Mouse (Mus musculus): ENCODE data around the gene Krt90.
"Not testable (repeated sequence)": the region's sequence is repeated elsewhere in the genome, so short reads cannot be mapped to it uniquely, and the experiment has no call there.

The Krt90 gene

DNA sequence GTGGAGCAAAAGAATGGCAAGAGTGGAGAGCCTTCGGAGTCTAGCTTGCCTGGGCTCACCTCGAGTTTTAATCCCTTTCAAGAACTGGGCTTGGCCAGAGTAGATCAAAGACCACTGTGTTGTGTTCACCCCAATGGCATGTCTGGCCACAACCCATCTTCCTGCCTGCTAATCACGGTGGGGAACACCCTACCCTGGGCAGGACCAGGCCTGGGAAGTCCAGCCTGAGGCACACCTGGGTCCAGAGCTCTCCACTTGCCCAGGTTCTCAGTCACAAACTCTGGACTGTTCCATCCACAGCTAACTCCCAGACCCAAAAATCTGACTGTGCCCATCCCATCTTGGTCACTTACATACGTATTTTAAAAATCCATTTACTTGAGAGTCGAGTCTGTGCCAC lies at the start of gene Krt90:
Gene Krt90, minus strand, starts transcription at position 101 of the 400 bp plus-strand sequence.
- no peak for DNase-seq (ENCODE audit: low spot score)

DNA sequence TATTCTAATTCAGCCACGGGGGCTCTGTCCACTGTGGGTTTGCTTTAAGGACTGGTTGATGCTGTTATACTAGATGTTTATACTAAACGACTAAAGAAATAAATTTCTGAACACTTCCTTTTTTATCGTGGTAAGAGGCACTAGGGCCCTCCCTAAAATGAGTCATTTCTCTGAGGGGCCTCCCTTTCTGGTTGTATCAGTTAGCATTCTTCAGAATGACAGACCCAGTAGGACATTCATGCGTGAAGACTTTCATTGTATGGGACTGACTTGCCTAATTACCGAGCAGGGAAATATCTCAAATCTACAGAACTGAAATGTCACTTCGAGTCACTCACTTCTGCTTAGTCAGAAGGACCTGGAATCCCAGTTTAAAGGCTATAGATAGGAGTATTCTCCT lies 36.4 kb upstream of the Krt90 start:
- DNase-seq (ENCODE audit: low spot score): no peak

DNA sequence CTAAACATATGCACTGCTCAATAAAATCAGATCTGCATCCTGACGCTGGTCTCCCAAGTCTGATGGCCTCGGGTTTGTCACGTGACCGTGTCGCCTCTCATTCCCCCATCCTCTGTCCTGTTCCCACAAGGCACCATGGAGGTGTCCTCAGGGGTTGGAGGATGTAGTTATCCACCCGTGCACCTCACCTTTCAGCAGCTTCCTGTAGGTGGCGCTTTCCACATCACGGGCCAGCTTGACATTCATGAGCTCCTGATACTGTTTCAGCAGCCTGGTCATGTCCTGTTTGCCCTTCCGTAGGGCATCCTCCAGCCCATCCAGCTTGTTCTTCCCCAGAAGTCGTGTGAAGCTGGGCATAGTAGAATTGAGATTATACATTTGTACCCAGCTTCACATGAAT lies 25.5 kb upstream of the Krt90 start:
- DNase-seq (ENCODE audit: low spot score): no peak

DNA sequence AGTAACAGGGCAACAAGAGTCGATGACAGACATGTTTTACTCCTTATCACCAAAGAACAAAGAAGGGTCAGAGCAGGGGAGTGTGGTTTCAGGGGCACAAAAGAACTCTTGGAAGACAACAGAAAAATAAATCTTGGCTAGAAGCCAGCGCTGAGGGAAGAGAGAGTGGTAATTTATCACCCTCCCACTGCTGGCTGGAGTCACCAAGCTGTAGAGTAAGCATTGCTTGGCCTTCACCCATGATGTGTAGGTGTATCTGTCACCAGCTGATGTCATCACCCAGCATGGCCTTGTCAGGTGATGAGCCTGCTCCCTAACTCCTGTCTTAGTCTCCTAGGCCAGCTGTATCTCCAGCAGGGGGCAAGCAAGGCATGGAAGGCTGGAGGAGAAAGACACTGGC lies 21.7 kb upstream of the Krt90 start:
- DNase-seq (ENCODE audit: low spot score): no peak

DNA sequence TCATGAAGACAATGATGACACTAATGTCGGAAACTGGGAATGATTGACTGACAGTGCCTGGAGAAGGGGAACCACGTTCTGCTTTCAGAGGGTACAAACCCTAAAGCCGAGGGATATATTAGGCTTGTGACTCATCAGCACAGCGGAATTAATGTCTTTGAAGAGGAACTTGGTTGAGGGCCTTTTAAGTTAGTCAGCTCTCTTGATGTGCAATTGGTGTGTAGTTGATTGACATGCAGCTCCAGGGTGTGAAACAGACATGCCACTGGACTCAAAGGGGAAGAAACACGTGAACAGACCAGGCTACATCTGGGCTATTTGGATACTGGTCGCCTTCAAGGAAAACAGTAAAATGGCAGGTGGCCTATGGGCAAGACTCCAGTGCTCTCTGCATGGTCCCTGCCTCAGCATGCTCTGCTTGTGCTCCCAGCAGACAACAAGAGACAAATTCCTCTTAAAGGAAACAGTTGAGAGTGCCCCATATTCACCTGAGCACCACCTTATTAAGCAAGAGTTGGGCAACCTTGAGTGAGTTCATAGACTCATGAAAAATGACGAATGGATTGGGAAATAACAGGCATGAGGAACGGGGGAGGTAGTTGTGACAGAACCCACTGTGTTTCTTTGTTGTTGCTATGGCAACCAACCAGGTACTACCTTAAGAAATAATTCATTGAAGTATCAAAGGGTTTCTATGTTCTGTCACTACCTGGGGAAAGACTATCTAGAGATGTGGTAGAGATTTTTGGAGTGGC lies 20.6 kb upstream of the Krt90 start:
- no peak for DNase-seq (ENCODE audit: low spot score)

DNA sequence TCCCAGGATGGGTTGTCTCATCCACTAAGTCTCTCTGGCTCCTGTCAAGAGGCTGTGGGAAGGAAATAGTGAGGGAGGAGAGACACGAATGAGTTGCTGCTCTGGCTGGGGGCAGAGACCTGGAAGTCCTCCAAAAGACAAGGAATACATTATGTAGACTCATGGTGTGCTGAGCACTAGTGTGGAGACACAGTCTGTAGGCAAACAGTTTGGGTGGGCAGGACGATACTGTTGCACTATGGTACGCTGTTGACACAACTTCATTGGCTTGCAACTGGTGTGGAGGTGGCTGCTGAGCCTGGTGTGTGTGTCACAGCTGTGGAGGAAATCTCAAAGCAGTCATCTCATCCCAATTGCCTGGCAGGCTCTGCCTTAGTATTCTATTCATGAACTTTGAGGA lies 19.0 kb upstream of the Krt90 start:
- DNase-seq (ENCODE audit: low spot score): no peak

DNA sequence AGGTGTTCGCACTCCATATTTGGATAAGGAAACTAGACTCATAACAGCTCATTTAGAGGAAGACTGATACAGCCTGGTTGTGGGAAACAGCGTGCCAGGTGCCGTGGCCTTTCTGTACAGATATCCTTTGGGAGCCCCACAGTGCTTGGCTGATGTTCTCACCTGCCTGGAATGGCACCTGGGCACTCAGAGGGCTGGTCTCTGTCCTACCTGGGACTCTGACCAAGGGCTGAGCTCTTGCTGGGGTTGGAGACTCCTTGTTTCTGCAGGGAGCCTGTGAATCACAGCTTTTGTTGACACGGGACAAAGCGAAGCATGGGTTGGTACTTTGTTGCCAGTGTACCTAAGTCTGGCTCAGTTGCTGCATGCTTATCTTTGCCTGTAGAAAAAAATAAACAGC lies 12.8 kb upstream of the Krt90 start:
- no peak for DNase-seq (ENCODE audit: low spot score)

DNA sequence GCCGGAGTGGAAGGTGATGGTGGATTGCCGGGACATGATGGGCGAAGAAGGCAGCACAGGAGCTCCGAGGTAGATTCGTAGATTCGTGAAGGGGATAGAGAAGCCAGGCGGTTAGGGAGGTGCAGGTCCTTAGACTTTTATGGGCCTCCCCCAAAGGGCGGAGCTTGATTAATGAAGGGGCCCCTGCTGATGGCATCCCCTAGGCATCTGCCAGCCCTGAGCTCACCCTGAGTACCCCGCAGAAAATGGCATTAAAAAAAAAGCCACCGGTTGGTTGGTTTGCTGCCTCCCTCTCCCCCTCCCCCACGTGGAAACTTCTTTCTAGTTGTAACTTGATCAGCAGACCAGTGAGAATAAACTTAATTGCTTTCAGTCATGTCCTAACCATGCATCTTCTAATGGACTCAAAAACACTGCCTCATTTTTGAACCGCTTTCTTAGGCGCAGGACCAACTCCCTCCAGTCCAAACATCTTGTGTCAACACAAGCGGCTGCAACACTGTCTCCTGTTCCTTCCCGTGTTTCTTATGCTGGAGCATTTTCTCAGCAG lies 11.1 kb upstream of the Krt90 start, which contains the start of gene Krt75:
Gene Krt75, minus strand, starts transcription at position 109 of the 550 bp plus-strand sequence.
- no peak for DNase-seq (ENCODE audit: low spot score)

DNA sequence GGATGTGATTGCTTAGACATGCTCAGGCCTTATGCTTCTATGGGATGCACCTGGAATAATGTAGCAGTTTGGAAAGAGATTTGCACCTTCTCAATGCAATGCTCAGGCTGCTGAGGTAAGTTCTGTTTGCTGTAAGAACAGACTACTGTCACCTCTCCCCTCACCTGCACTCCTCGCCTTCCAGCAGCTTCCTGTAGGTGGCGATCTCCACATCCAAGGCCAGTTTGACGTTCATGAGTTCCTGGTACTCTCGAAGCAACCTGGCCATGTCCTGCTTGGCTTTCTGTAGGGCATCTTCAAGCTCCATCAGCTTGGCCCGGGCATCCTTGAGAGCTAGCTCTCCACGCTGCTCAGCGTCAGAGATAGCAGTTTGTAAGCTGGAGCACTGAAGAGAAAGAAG lies 5.0 kb upstream of the Krt90 start:
- no peak for DNase-seq (ENCODE audit: low spot score)

DNA sequence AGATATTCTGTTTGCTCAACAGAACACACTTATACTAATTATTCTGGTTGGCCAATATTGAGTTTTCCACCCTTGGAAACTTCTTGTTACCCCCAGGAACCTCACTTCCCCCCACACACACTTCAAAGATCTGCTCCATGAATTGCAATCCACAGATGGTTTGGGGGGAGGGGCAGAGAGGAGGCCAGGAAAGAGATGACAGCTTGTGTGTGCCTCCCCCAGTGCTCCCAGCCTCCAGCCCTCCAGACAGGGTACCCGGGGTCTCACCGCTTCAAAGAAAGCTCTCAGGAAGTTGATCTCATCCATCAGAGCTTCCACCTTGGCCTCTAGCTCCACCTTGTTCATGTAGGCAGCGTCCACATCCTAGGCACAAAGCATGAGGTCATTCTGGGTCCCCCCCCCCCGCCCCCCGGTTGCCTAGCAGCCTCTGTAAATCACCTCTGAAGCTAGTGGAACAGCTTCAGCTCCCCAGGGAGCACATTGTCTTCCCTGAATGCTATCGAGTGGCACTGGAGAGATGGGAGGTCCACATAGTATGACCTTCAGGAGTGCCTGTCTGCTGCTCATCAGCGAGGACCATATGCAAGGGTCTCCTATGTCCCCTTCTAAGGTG lies 4.6 kb downstream of the Krt90 start:
- DNase-seq (ENCODE audit: low spot score): no peak

DNA sequence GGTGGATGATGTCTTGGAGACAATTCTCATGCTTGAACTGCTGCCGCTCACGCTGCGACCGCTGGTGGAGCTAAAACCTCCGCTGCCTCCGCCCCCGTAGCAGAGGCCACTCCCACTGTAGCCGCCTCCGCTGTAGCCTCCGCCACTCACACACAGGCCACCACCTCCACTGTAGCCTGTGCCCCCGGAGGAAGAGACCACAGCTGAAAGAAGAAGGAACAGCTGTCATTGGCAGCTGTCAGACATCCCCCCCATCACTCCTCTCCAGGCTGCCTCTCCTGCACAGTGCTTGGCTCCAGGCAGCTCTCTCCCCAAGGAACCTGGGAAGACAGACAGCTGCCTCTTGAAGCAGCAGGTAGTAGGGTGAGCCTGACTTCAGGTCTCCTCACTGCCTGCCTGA lies 9.6 kb downstream of the Krt90 start:
- no peak for DNase-seq (ENCODE audit: low spot score)

DNA sequence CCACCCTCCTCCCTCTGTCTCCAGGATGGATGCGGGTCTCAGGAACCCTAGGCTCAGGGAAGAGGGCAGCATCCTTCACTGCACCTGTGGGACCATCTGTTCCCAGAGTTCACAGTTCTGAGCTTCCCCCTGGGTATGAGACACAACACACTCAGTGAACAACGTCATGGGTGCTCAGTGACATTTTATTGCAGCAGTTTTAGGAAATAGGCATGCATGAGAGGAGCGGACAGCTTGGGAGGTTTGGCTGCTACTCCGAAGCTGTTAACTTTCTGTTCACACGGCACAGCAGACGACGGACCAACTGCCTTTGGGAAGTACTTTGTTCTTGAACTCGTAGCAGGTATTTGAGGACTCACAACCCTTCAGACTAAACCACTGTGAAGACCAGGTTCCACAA lies 10.6 kb downstream of the Krt90 start:
- DNase-seq (ENCODE audit: low spot score): no peak

DNA sequence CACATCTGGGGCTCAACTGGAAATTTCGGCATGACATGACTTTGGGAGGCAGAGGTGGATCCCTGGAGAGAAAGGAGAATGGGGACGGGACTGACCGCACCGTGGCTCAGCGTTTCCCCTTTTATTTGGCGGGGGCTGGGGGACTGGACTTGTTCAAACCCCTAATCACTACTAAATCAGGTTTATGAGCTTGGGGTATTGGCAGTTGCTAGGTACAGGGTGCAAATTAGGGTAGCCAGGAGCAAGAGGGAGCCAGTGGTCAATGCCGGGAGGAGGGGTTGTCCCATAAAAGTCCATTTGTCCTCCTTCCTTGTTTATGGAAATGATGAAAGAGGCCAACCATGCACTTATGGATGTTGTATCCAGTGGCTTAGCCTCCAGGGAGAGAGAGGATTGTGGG lies 12.2 kb downstream of the Krt90 start, which contains the start of gene Krt82:
Gene Krt82, minus strand, starts transcription at position 101 of the 400 bp plus-strand sequence.
- no peak for DNase-seq (ENCODE audit: low spot score)

DNA sequence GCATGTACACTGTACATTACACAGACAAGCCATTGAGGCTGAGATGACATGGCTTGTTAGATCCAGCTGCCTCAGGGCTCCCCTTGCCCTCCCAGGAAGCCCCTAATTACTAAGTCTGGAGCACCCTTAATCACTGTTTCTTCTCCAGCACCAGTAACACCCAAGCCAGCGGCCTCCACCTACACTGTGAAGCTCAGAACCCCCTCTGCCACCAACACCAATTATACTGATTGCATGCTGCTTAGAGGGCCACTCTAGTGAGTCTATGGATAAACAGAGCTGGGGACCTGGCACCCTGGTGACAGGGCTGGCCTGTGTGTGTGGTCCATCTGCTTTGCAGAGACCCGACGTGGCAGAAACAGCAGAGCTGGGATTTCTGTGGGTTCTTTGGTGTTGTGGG lies 18.3 kb downstream of the Krt90 start:
- DNase-seq (ENCODE audit: low spot score): no peak

DNA sequence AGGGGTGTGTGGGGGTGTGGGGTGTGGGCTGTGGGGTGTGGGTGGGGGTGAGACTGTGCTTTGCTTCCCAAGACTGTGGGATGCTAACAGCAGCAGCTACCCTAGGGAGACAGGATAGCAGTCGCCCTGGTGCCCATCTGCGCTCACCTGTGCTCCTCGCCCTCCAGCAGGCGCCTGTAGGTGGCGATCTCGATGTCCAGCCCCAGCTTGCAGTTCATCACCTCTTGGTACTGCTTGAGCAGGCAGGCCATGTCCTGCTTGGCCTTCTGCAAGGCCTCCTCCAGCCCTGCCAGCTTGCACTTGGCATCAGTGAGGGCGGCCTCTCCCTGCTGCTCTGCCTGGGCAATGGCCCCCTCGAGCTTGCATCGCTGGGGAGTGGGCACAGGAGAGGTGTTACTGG lies 20.2 kb downstream of the Krt90 start:
- DNase-seq (ENCODE audit: low spot score): no peak

DNA sequence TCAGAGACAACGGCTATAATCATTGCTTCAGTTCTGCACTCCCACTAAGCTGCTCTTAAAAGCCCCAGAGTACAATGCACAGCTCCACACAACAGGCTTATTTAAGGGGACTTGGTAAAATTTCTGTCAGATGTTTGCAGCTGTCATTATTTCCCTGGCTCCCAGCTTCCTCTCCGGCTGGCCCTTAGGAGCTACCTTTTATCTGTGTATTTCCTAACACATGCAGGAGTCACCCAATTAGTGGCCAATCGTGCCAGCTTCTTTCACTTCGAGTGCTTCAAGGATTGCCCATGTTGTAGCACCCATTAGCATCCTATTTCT lies 24.2 kb downstream of the Krt90 start:
- DNase-seq (ENCODE audit: low spot score): no peak

DNA sequence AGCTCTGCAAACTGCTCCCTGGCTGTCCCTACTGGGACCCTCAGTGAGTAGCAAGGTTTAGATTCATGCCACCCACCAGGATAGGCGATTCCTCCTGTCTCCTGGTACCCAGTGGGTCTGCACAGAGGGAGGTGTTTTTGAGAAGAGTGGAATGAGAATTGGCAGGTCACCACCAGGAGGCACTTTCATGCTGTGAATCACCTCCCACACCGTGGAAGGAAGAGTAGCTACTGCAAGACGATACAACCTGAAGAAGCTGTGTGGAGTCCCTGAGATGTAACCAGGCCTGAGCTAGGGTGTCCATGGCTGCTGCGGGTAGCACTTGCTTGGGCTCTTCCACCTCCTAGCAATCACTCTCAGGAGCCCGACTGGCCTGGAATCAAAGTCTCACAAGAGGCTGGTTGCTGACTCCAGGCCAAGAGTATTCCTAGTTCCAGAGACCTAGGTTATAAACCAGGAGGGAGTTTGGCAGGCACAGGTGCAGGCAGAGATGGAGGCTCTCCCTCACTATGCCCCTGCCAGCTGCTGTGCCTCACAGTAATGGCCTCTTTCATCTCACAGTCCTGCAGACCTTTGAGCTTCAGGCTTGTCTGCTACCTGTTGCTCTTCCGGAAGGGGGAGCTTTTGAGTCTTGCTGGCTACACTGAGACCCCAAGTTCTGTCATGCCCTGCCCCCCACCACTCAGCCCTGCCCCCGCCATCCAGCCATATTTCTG lies 24.7 kb downstream of the Krt90 start:
- DNase-seq (ENCODE audit: low spot score): no peak

DNA sequence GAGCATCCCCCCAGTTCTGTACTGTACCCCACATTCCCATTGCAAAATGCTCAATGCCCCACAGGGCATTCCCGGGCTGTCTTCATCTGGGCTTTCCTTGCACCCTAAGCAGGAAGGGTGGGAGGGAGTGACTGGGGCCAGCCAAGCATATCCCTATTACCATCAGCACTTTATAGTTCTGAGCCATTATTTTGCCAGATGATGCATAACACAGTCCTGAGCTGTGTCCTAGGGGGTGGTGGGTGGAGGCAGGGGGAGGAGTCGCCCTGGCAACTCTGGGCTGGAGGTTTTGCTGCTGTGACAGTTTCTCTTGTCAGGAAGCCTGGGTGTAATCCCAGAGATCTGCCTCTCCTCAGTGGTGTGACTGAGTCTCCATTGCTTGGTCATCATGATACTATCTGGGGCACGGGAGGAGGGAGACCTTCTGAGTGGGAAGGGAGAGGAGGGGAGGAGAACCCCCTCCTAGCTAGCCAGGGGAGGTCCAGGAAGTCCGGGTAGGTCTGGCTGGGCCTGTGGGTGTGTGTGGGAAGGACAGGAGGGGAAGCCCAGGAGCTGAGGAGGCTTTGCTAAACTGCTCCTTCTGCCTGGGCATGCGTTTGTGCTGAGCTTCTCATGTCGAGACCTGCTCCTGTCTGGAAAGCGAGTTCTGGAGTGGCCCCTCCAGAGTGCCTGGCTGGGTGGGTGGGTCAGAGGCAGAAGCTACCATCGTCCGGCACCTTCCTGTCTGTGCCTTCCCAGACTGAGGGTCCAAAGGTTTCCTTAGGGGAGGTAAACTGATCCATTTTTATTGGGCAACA lies 26.5 kb downstream of the Krt90 start:
- DNase-seq (ENCODE audit: low spot score): no peak

DNA sequence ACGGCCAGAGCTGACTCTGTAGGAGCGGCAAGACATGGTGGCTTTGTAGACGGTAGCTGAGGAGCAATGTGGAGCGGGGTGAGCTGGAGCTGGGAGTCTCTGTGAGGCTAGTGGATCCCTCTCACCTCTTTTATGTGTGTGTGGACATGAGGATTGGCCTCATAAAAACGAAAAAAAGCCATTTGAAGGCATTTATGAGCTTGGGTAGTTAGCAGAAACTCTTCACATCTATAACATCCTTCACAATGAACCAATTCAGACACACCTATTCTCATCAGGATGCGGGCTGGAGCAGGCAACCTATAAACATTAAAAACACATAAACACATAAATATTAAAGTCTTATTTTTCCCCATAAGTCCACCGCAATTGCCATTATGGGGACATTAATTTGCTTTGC lies 30.0 kb downstream of the Krt90 start, which contains the start of gene Krt84:
Gene Krt84, minus strand, starts transcription at position 101 of the 400 bp plus-strand sequence.
- DNase-seq (ENCODE audit: low spot score): no peak

DNA sequence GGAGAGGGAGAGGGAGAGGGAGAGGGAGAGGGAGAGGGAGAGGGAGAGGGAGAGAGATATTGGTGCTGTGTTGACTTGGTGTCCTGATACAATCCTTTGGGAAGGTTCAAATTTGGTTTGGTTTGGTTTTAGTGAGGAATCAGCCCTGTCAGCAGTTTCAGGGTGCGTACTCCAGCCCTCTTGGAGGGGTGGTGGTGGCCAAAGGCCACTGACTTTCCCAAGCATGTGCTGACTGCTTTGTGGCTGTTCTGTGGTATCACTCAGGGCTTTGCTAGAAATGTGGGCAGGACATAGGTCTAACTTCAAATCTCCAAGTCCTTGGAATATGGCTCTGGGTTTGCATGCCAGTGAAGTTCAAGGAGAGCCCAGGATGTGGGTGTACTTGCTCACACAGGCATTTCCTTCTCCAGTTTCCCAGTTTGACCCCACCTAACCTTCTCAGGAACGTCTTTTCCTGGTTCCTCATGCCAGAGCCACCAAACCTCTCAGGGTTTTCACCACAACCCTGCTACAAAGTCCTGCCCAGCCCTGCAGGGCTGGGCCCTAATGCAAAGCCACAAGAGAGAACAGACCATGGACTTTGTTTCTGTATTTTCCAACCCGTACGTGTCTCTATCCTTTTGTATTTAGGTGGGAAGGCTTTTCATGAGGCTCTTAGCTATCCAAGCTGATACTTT lies 40.1 kb downstream of the Krt90 start:
- no peak for DNase-seq (ENCODE audit: low spot score)

DNA sequence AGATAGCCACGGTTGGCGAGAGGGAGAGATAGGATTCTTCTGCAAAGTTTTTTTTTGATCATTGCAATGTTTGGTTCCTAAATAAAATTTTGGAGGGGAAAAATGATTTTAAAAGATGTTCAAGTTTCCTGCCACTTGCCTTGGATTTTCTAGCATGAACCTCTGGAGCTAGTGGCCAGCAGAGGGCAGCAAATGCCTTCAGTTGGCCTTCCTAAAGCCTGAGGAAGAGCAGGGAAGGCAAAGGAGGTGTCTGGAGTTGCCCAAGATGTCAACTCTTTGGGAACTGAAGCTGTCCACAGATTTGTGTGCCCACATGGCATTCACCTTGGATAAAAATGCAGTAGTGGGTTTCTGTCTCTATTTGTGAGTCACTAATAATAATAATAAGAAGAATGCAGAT lies 43.0 kb downstream of the Krt90 start:
- peak; percentile 24 for DNase-seq (ENCODE audit: low spot score)

DNA sequence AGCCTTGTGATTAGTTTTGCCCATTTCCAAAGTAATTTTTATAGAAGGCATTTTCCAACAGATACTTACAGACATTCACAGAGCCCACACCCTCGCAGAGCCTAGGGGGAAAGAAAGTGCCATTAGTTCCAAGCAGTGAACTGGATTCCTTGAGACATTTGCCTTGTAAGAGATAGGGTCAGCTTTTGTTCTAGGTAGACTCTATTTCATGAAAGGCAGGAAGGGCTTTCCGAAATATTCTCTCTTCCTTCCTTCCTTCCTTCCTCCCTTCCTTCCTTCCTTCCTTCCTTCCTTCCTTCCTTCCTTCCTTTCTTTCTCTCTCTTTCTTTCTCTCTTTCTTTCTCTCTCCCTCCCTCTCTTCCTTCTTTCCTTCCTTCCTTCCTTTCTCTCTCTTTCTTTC lies 45.6 kb downstream of the Krt90 start, which contains the start of gene Gm49425:
Gene Gm49425, minus strand, starts transcription at position 101 of the 400 bp plus-strand sequence.
- not testable (repeated sequence) for DNase-seq (ENCODE audit: low spot score)

Measured in c-Kit-positive CD71-positive TER-119-positive erythroid progenitor cells, embryonic 14.5 days (primary cell).